Mouse (Mus musculus) stomach, embryonic 15.5 days (tissue): Measurements from ENCODE around the gene Rbm10. TPM values are rescaled to one million over a fixed set of nuclear protein-coding genes. Genes with fewer than 3 reads are reported as not detected.

Source experiments
- polyA plus RNA-seq: library from polyadenylated mRNA; unstranded; fragments of >200 nt; fragmentation: Nextera tagmentation; extraction: Ambion mirVana; gene quantifications from 2 replicates; pipeline ENCODE4 v1.2.1, GENCODE M21; 2015

Rbm10 gene
- polyA plus RNA-seq, 1 experiment from 2014 or later = 57.8 TPM

Other genes starting within 250 kb of the Rbm10 start
- 6.5 and 7.9 TPM in 2 replicates for gene Jade3, start 191.8 kb upstream of the Rbm10 start, polyA plus RNA-seq
- 17.4 and 20.9 TPM in 2 replicates for gene Rgn, start 67.7 kb upstream of the Rbm10 start, polyA plus RNA-seq
- gene Ndufb11, start 116 bp downstream of the Rbm10 start, polyA plus RNA-seq = 250 and 251 TPM in 2 replicates
- gene Uba1, start 40.8 kb downstream of the Rbm10 start, polyA plus RNA-seq = 169 and 189 TPM in 2 replicates
- 101 and 114 TPM in 2 replicates for gene Cdk16, start 70.5 kb downstream of the Rbm10 start, polyA plus RNA-seq
- gene Usp11, start 86.4 kb downstream of the Rbm10 start, polyA plus RNA-seq = 27.6 and 29.4 TPM in 2 replicates
- 98.8 and 116 TPM in 2 replicates for gene Araf, start 180.3 kb downstream of the Rbm10 start, polyA plus RNA-seq